Mouse (Mus musculus) hindbrain, embryonic 10.5 days (tissue): ENCODE data around the gene Calcb. TPM values are rescaled to one million over a fixed set of nuclear protein-coding genes. Genes with fewer than 3 reads are reported as not detected.

Experiments used
- DNase-seq: peaks from one replicate; pipeline ENCODE4 v3.0.0-alpha.2; 2017; ENCODE audit warnings: low spot score
- H3K27ac ChIP-seq: fragments of 300-500 bp; sonication (generic); 2 replicates; pipeline ENCODE4 v1.5.1; 2016; ENCODE audit warnings: mild to moderate bottlenecking, moderate library complexity
- H3K27me3 ChIP-seq: fragments of 300-500 bp; sonication (generic); 2 replicates; pipeline ENCODE4 v1.6.1; 2016; ENCODE audit warnings: mild to moderate bottlenecking; ENCODE audit not compliant: poor library complexity, insufficient read depth, severe bottlenecking
- H3K36me3 ChIP-seq: fragments of 300-500 bp; sonication (generic); 2 replicates; pipeline ENCODE4 v1.6.1; 2016; ENCODE audit warnings: mild to moderate bottlenecking, moderate library complexity
- H3K4me1 ChIP-seq: fragments of 300-500 bp; sonication (generic); replicated peaks from 2 replicates; pipeline ENCODE4 v1.6.1; 2016; ENCODE audit warnings: mild to moderate bottlenecking
- H3K4me3 ChIP-seq: fragments of 300-500 bp; sonication (generic); 2 replicates; pipeline ENCODE4 v1.5.1; 2016; ENCODE audit warnings: mild to moderate bottlenecking, moderate library complexity
- H3K9me3 ChIP-seq: fragments of 300-500 bp; sonication (generic); 2 replicates; pipeline ENCODE4 v1.6.1; 2016; ENCODE audit warnings: mild to moderate bottlenecking, moderate library complexity
- WGBS: fragments of 180-500 bp; shearing (Covaris S2); methylation state at CpG from one replicate; pipeline ENCODE4 v1.1.7; 2016; 5-methylcytosine and 5-hydroxymethylcytosine counted together
- polyA plus RNA-seq: library from polyadenylated mRNA; unstranded; fragments of >200 nt; fragmentation: Nextera tagmentation; extraction: Ambion mirVana; gene quantifications from 2 replicates; pipeline ENCODE4 v1.2.1, GENCODE M21; 2016

The Calcb gene
- polyA plus RNA-seq, 1 experiment from 2014 or later: not detected

- 80% methylated on average over 3 of the region's 3 CpGs for WGBS
Measured at GRCm38 (mm10) chr7:114765273-114765672, 46.8 kb downstream of the Calcb start.

GRCm38 (mm10) chr7:114766523-114766922, 48.1 kb downstream of the Calcb start:
- Histone ChIP-seq H3K4me3 (no peak overlapping the region), H3K27ac (no peak overlapping the region), H3K4me1 (no peaks in the 10 kb centered on the region), H3K9me3 (no peaks in the 10 kb centered on the region), H3K36me3 (no peaks in the 10 kb centered on the region), H3K27me3 (no peaks in the 10 kb centered on the region)
- DNase-seq: no peak
- 90% methylated on average over 3 of the region's 3 CpGs for WGBS

More at GRCm38 (mm10) chr7:114765273-114765672, 46.8 kb downstream of the Calcb start:
- Histone ChIP-seq H3K4me1 (no peaks in the 10 kb centered on the region), H3K27me3 (no peaks in the 10 kb centered on the region), H3K9me3 (no peaks in the 10 kb centered on the region), H3K27ac (no peak overlapping the region), H3K4me3 (no peak overlapping the region), H3K36me3 (no peaks in the 10 kb centered on the region)
- DNase-seq: no peak

- DNase-seq: no peak
- Histone ChIP-seq H3K36me3 (no peaks in the 10 kb centered on the region), H3K4me3 (no peak overlapping the region), H3K9me3 (no peaks in the 10 kb centered on the region), H3K4me1 (no peaks in the 10 kb centered on the region), H3K27ac (no peak overlapping the region), H3K27me3 (no peaks in the 10 kb centered on the region)
- 91% methylated on average over 5 of the region's 5 CpGs for WGBS
Measured at GRCm38 (mm10) chr7:114768516-114768915, 50.1 kb downstream of the Calcb start.

GRCm38 (mm10) chr7:114769041-114769440, 50.6 kb downstream of the Calcb start:
- DNase-seq: no peak
- H3K36me3 ChIP-seq: no peaks in the 10 kb centered on the region
- 94% methylated on average over 4 of the region's 4 CpGs for WGBS
- no peaks in the 10 kb centered on the region for H3K4me1 ChIP-seq
- H3K9me3 ChIP-seq: no peaks in the 10 kb centered on the region
- no peak overlapping the region for H3K4me3 ChIP-seq
- no peak overlapping the region for H3K27ac ChIP-seq
- H3K27me3 ChIP-seq: no peaks in the 10 kb centered on the region

- no peaks in the 10 kb centered on the region for H3K9me3 ChIP-seq
- no peak overlapping the region for H3K4me3 ChIP-seq
- DNase-seq: no peak
- H3K4me1 ChIP-seq: no peaks in the 10 kb centered on the region
- no peaks in the 10 kb centered on the region for H3K36me3 ChIP-seq
- no peak overlapping the region for H3K27ac ChIP-seq
- no peaks in the 10 kb centered on the region for H3K27me3 ChIP-seq
- WGBS: 85% methylated on average over 3 of the region's 3 CpGs
Measured at GRCm38 (mm10) chr7:114770586-114770985, 52.1 kb downstream of the Calcb start.

- Histone ChIP-seq H3K27me3 (no peaks in the 10 kb centered on the region), H3K9me3 (no peaks in the 10 kb centered on the region), H3K4me1 (no peaks in the 10 kb centered on the region), H3K4me3 (no peak overlapping the region), H3K36me3 (no peaks in the 10 kb centered on the region), H3K27ac (no peak overlapping the region)
- DNase-seq: no peak
- WGBS: 76% methylated on average over 7 of the region's 7 CpGs
Measured at GRCm38 (mm10) chr7:114771801-114772200, 53.4 kb downstream of the Calcb start.

Other genes starting within 250 kb of the Calcb start
- gene Cyp2r1, start 155.7 kb upstream of the Calcb start, polyA plus RNA-seq: 1.1 and 1.5 TPM in 2 replicates
- 5.7 and 12.9 TPM in 2 replicates for gene Calca, start 82.3 kb upstream of the Calcb start, polyA plus RNA-seq
- gene Insc, start 25.1 kb downstream of the Calcb start, polyA plus RNA-seq: 8.1 and 11.1 TPM in 2 replicates